Comparison of ENCODE assay signal across 9 mouse cellular contexts in the genomic region with DNA sequence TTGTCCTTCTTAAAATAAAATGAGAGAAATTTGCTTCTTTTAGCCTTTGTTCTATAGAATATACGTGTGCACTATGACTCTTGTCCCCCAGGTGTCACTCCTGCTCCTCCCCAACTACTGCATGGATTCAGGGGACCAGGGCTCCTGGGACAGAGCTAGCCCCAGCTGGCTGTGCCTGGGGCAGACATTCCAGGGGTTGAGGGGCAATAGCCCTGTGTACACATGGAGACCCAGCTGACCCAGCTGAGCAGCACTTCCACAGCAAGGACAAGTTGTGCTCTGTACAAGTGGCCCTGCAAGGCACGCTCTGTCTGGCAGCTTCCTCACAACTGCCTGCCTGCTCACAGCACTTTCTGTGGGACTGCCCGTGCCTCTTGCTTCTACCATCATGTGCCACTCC. TPM values are rescaled to one million over a fixed set of nuclear protein-coding genes. Genes with fewer than 3 reads are reported as not detected.
DNase-seq lines count a peak whose midpoint lies in the region; ATAC-seq and TF ChIP-seq lines count a peak whose summit lies in the region.
"Had no signal": no experiment of that assay in that cellular context is flagged by ENCODE, and none has a peak within 500 bp of the region (broad histone marks: within the 10 kb centered on the region; RNA-seq: fewer than 3 reads in every experiment).

No protein-coding gene starts in this region.

- peaks cover 50% of the 10 kb centered on the region for H3K36me3 ChIP-seq in forebrain, embryonic 14.5 days (ENCODE audit: control insufficient read depth, insufficient read depth, low read length)
- H3K36me3 ChIP-seq in forebrain, embryonic 16.5 days (ENCODE audit: control insufficient read depth, insufficient read depth): peaks cover 11% of the 10 kb centered on the region

- TF ChIP-seq POLR2A in lung, adult 2 months (IDR thresholded peaks at IDR 0.05; ENCODE audit: borderline replicate concordance, extremely low read depth, low read depth, low read length): peak; percentile 21; the same call in 1 of the 2 replicates

- no peaks in the 10 kb centered on the region for H3K4me1 ChIP-seq in forebrain, embryonic 14.5 days (ENCODE audit: control insufficient read depth, insufficient read depth, low read length)
- no peaks in the 10 kb centered on the region for H3K4me1 ChIP-seq in forebrain, embryonic 16.5 days (replicated peaks; ENCODE audit: control insufficient read depth, insufficient read depth, low read length)
- H3K4me1 ChIP-seq in lung, adult 2 months (ENCODE audit: control insufficient read depth, insufficient read depth, low read length): no peaks in the 10 kb centered on the region; the same call in 1 of the 2 replicates

- H3K9ac ChIP-seq in forebrain, embryonic 14.5 days (ENCODE audit: low read length): no peak overlapping the region
- H3K9ac ChIP-seq in forebrain, embryonic 16.5 days (replicated peaks; ENCODE audit: low read depth, low read length): no peak overlapping the region

- no peak overlapping the region for H3K4me3 ChIP-seq in forebrain, embryonic 14.5 days (ENCODE audit: low read depth, low read length)
- H3K4me3 ChIP-seq in forebrain, embryonic 16.5 days (replicated peaks; ENCODE audit: low read length): no peak overlapping the region
- no peak overlapping the region for H3K4me3 ChIP-seq in lung, adult 2 months (replicated peaks; ENCODE audit: extremely low read depth, low read depth, low read length)

- no peak overlapping the region for H3K27ac ChIP-seq in forebrain, embryonic 14.5 days (ENCODE audit: low read depth, low read length)
- H3K27ac ChIP-seq in forebrain, embryonic 16.5 days (ENCODE audit: low read length): no peak overlapping the region

- TF ChIP-seq CTCF in lung, adult 2 months (IDR thresholded peaks at IDR 0.05; ENCODE audit: insufficient read depth, low read length): peak; percentile 61; the same call in 1 of the 2 replicates

- WGBS in forebrain, embryonic 14.5 days: 80% methylated on average over 3 of the region's 3 CpGs
- WGBS in forebrain, embryonic 16.5 days: 65% methylated on average over 3 of the region's 3 CpGs
- WGBS in lung, adult 2 months: 52% methylated on average over 3 of the region's 3 CpGs

- ATAC-seq in forebrain, embryonic 14.5 days: 0 out of 2 replicates have a peak, but pooled peaks have one; percentile 44
- no peak for ATAC-seq in forebrain, embryonic 16.5 days
- ATAC-seq in monocyte, adult 5-6 weeks (replicated peaks; ENCODE audit: insufficient number of reproducible peaks, low FRiP score, low TSS enrichment, poor library complexity, severe bottlenecking): no peak
- ATAC-seq: Patski had no signal

- no peak for DNase-seq in forebrain, embryonic 14.5 days (ENCODE audit: low spot score)
- peak; percentile 42 for DNase-seq in 416B (ENCODE audit: low read depth)
- peak; percentile 41 for DNase-seq in heart, adult 8-10 months (ENCODE audit: low spot score)
- peak; percentile 62 for DNase-seq in lung, adult 2 months
- no peak for DNase-seq in right cerebral cortex, postnatal 36 days (ENCODE audit: low spot score in 2 of 2)
- no peak for DNase-seq in urinary bladder, postnatal 10 days (ENCODE audit: low spot score)

- H3K4me2 ChIP-seq in forebrain, embryonic 14.5 days (ENCODE audit: low read length): no peak overlapping the region
- no peak overlapping the region for H3K4me2 ChIP-seq in forebrain, embryonic 16.5 days (ENCODE audit: low read length)

- H3K9me3 ChIP-seq in forebrain, embryonic 14.5 days (replicated peaks; ENCODE audit: control insufficient read depth, low read length): no peaks in the 10 kb centered on the region
- H3K9me3 ChIP-seq in forebrain, embryonic 16.5 days (ENCODE audit: control insufficient read depth, low read length): no peaks in the 10 kb centered on the region

- H3K27me3 ChIP-seq in forebrain, embryonic 14.5 days (replicated peaks; ENCODE audit: control insufficient read depth, insufficient read depth, low read length): no peaks in the 10 kb centered on the region
- no peaks in the 10 kb centered on the region for H3K27me3 ChIP-seq in forebrain, embryonic 16.5 days (replicated peaks; ENCODE audit: control insufficient read depth, insufficient read depth, low read length)
- H3K27me3 ChIP-seq: Patski had no signal

RNA-seq across cellular contexts. Expression of a gene that starts 6.0 kb away (rescaled TPM):
- 15.1 and 18.1 TPM in 2 replicates for polyA plus RNA-seq in forebrain, embryonic 14.5 days (2014; fragmentation: Nextera tagmentation; extraction: Ambion mirVana)
- 32.7 and 33.3 TPM in 2 replicates for polyA plus RNA-seq in forebrain, embryonic 16.5 days (2015; fragmentation: Nextera tagmentation; extraction: Ambion mirVana)
- total RNA-seq in heart, adult 8-10 months (2022): 100 to 1,000 TPM; 125 to 157 (median 155) TPM
- 95.4 and 99.7 TPM in 2 replicates for polyA plus RNA-seq in lung, adult 2 months (2012; rRNA removed)
- total RNA-seq in monocyte, adult 5-6 weeks (2017): 44.4 to 60.3 TPM (median 52.9 TPM) in 3 replicates

RNA-seq across cellular contexts. Expression of a gene that starts 50.9 kb away (rescaled TPM):
- 108 and 118 TPM in 2 replicates for polyA plus RNA-seq in forebrain, embryonic 14.5 days (2014; fragmentation: Nextera tagmentation; extraction: Ambion mirVana)
- 123 and 143 TPM in 2 replicates for polyA plus RNA-seq in forebrain, embryonic 16.5 days (2015; fragmentation: Nextera tagmentation; extraction: Ambion mirVana)
- total RNA-seq in heart, adult 8-10 months (2022): 10 to 100 TPM; 25.4 to 28.6 (median 27.1) TPM
- 19.7 and 26.5 TPM in 2 replicates for polyA plus RNA-seq in lung, adult 2 months (2012; rRNA removed)
- 37.6 to 62.3 TPM (median 38.3 TPM) in 3 replicates for total RNA-seq in monocyte, adult 5-6 weeks (2017)

RNA-seq across cellular contexts. Expression of a gene that starts 51.4 kb away (rescaled TPM):
- 49.9 and 65.9 TPM in 2 replicates for polyA plus RNA-seq in forebrain, embryonic 14.5 days (2014; fragmentation: Nextera tagmentation; extraction: Ambion mirVana)
- 58.6 and 59.1 TPM in 2 replicates for polyA plus RNA-seq in forebrain, embryonic 16.5 days (2015; fragmentation: Nextera tagmentation; extraction: Ambion mirVana)
- 10 to 100 TPM; 61.4 to 72.3 (median 65.5) TPM for total RNA-seq in heart, adult 8-10 months (2022)
- 47.5 and 52.4 TPM in 2 replicates for polyA plus RNA-seq in lung, adult 2 months (2012; rRNA removed)
- total RNA-seq in monocyte, adult 5-6 weeks (2017): 6.6 to 14.2 TPM (median 7.1 TPM) in 3 replicates

Comparison
In these comparisons a context has a peak if more than half of its experiments do, and no peak if none do; other contexts are left out.
1. DNase-seq: peak in 416B (single experiment), heart, adult 8-10 months (single experiment) and lung, adult 2 months (single experiment); none in forebrain, embryonic 14.5 days (single experiment), right cerebral cortex, postnatal 36 days (0 of 2) and urinary bladder, postnatal 10 days (single experiment).